Mouse (Mus musculus) testis, adult 2 months (tissue): ENCODE measurements at regions not wholly inside any gene's neighbourhood (a gene's known extent, or its start where the extent isn't known, plus 50 kb on each side); places are given as distances from the start of the nearest gene placed in this dataset.

ENCODE experiments used
- CTCF ChIP-seq: fragments of 200-500 bp; IDR thresholded peaks from 2 replicates; pipeline ENCODE4 v1.5.1; 2012; ENCODE audit warnings: low read depth, mild to moderate bottlenecking, inconsistent platforms, low read length, moderate library complexity; ENCODE audit not compliant: control insufficient read depth, insufficient read depth, insufficient replicate concordance
- POLR2A ChIP-seq: fragments of 200-500 bp; IDR thresholded peaks from 2 replicates; pipeline ENCODE4 v1.6.1; 2012; ENCODE audit warnings: low read depth, mild to moderate bottlenecking, inconsistent platforms, low read length, moderate library complexity; ENCODE audit not compliant: control insufficient read depth

GRCm38 (mm10) chr8:89234041-89234440 lies 190.1 kb upstream of the Sall1 start:
- TF ChIP-seq CTCF, result no peak
- no peak for TF ChIP-seq POLR2A
